Comparison of ENCODE assay signal across 8 mouse cellular contexts in genomic region chr13:37779251-37779667, GRCm38 (mm10). TPM values are rescaled to one million over a fixed set of nuclear protein-coding genes. Genes with fewer than 3 reads are reported as not detected.
DNase-seq lines count a peak whose midpoint lies in the region; ATAC-seq and TF ChIP-seq lines count a peak whose summit lies in the region.

No protein-coding gene starts in this region.

- peaks cover 53% of the 10 kb centered on the region for H3K79me2 ChIP-seq in macrophage (ENCODE audit: inconsistent target)

- H3K9ac ChIP-seq in neural tube, embryonic 11.5 days (ENCODE audit: low read length) = no peak overlapping the region
- no peak overlapping the region for H3K9ac ChIP-seq in forebrain, embryonic 11.5 days (ENCODE audit: low read length)
- no peak overlapping the region for H3K9ac ChIP-seq in intestine, postnatal 0 days (ENCODE audit: low read depth, low read length)
- no peak overlapping the region for H3K9ac ChIP-seq in stomach, embryonic 15.5 days

- H3K9me3 ChIP-seq in neural tube, embryonic 11.5 days (ENCODE audit: control insufficient read depth, low read length) = no peaks in the 10 kb centered on the region
- no peaks in the 10 kb centered on the region for H3K9me3 ChIP-seq in forebrain, embryonic 11.5 days (ENCODE audit: control insufficient read depth, low read length)
- no peaks in the 10 kb centered on the region for H3K9me3 ChIP-seq in intestine, postnatal 0 days (ENCODE audit: control insufficient read depth)
- no peaks in the 10 kb centered on the region for H3K9me3 ChIP-seq in stomach, embryonic 15.5 days

- H3K27me3 ChIP-seq in neural tube, embryonic 11.5 days (ENCODE audit: control insufficient read depth, insufficient read depth, low read length) = peaks cover 15% of the 10 kb centered on the region
- H3K27me3 ChIP-seq in forebrain, embryonic 11.5 days (ENCODE audit: control insufficient read depth, insufficient read depth, low read length) = peaks cover 33% of the 10 kb centered on the region
- H3K27me3 ChIP-seq in intestine, postnatal 0 days (replicated peaks; ENCODE audit: control insufficient read depth, insufficient read depth, low read length) = no peaks in the 10 kb centered on the region
- no peaks in the 10 kb centered on the region for H3K27me3 ChIP-seq in stomach, embryonic 15.5 days (replicated peaks)

- WGBS in neural tube, embryonic 11.5 days = 0% methylated on average over 9 of the region's 9 CpGs
- WGBS in forebrain, embryonic 11.5 days = under 1% methylated on average over 9 of the region's 9 CpGs
- WGBS in intestine, postnatal 0 days = 13% methylated on average over 9 of the region's 9 CpGs
- WGBS in macrophage (ENCODE audit: missing documents) = 0% methylated on average over 9 of the region's 9 CpGs
- 6% methylated on average over 9 of the region's 9 CpGs for WGBS in stomach, embryonic 15.5 days

- H3K4me2 ChIP-seq in neural tube, embryonic 11.5 days (ENCODE audit: low read depth) = peak overlapping the region; percentile 100
- H3K4me2 ChIP-seq in forebrain, embryonic 11.5 days (ENCODE audit: low read depth, low read length, severe bottlenecking) = peak overlapping the region; percentile 100
- peak overlapping the region; percentile 100 for H3K4me2 ChIP-seq in intestine, postnatal 0 days (replicated peaks; ENCODE audit: low read depth)
- peak overlapping the region; percentile 100 for H3K4me2 ChIP-seq in stomach, embryonic 15.5 days

- H3K4me1 ChIP-seq in neural tube, embryonic 11.5 days (ENCODE audit: control insufficient read depth, insufficient read depth, low read length) = peaks cover 3% of the 10 kb centered on the region; the same call in 1 of the 2 replicates
- peaks cover 5% of the 10 kb centered on the region; the same call in 1 of the 2 replicates for H3K4me1 ChIP-seq in forebrain, embryonic 11.5 days (replicated peaks; ENCODE audit: control insufficient read depth, insufficient read depth, low read length)
- H3K4me1 ChIP-seq in intestine, postnatal 0 days (replicated peaks; ENCODE audit: control insufficient read depth, insufficient read depth, low read length) = 0 out of 2 replicates have a peak, but pooled peaks cover 8% of the 10 kb centered on the region
- peaks cover 13% of the 10 kb centered on the region for H3K4me1 ChIP-seq in stomach, embryonic 15.5 days

- H3K4me3 ChIP-seq in neural tube, embryonic 11.5 days (ENCODE audit: low read depth, low read length) = peak overlapping the region; percentile 52; the same call in 1 of the 2 replicates
- H3K4me3 ChIP-seq in forebrain, embryonic 11.5 days (ENCODE audit: low read depth, low read length) = peak overlapping the region; percentile 51
- H3K4me3 ChIP-seq in intestine, postnatal 0 days (ENCODE audit: low read depth, low read length) = peak overlapping the region; percentile 56
- H3K4me3 ChIP-seq in macrophage (ENCODE audit: inconsistent target) = peak overlapping the region; percentile 67
- H3K4me3 ChIP-seq in stomach, embryonic 15.5 days (replicated peaks) = peak overlapping the region; percentile 60

- ATAC-seq in neural tube, embryonic 11.5 days (ENCODE audit: insufficient read depth, low FRiP score, low TSS enrichment) = 0 out of 2 replicates have a peak, but pooled peaks have one; percentile 10
- 0 out of 2 replicates have a peak, but pooled peaks have one; percentile 4 for ATAC-seq in forebrain, embryonic 11.5 days (replicated peaks; ENCODE audit: low FRiP score)
- no peak for ATAC-seq in intestine, postnatal 0 days
- ATAC-seq in stomach, embryonic 15.5 days (ENCODE audit: insufficient read depth, low FRiP score, low read depth) = no peak

- no peaks in the 10 kb centered on the region for H3K36me3 ChIP-seq in neural tube, embryonic 11.5 days (ENCODE audit: control insufficient read depth, insufficient read depth, low read length)
- H3K36me3 ChIP-seq in forebrain, embryonic 11.5 days (ENCODE audit: control insufficient read depth, insufficient read depth, low read length) = no peaks in the 10 kb centered on the region
- H3K36me3 ChIP-seq in intestine, postnatal 0 days (ENCODE audit: control insufficient read depth, insufficient read depth) = no peaks in the 10 kb centered on the region
- H3K36me3 ChIP-seq in macrophage (ENCODE audit: inconsistent target) = no peaks in the 10 kb centered on the region
- H3K36me3 ChIP-seq in stomach, embryonic 15.5 days = no peaks in the 10 kb centered on the region

- DNase-seq in neural tube, embryonic 11.5 days (ENCODE audit: low spot score) = no peak
- DNase-seq in neural tube, embryonic 10.5 days (ENCODE audit: extremely low spot score, low spot score) = no peak
- no peak for DNase-seq in forebrain, embryonic 11.5 days (ENCODE audit: low spot score)
- DNase-seq in cerebellum, postnatal 4 days (ENCODE audit: low spot score in 2 of 2) = no peak
- no peak for DNase-seq in cerebellum, adult 8-10 months

- no peak overlapping the region for H3K27ac ChIP-seq in neural tube, embryonic 11.5 days (ENCODE audit: low read depth, low read length)
- no peak overlapping the region for H3K27ac ChIP-seq in forebrain, embryonic 11.5 days (ENCODE audit: low read depth, low read length)
- no peak overlapping the region for H3K27ac ChIP-seq in intestine, postnatal 0 days (ENCODE audit: low read depth, low read length)
- peak overlapping the region; percentile 96 for H3K27ac ChIP-seq in macrophage
- H3K27ac ChIP-seq in stomach, embryonic 15.5 days = peak overlapping the region; percentile 46; the same call in 1 of the 2 replicates

- no peak for TF ChIP-seq CTCF in intestine, postnatal 0 days (IDR thresholded peaks at IDR 0.05; ENCODE audit: low read depth)

RNA-seq across cellular contexts. Expression of gene Rreb1, which starts 1.1 kb away (rescaled TPM):
- 5.9 and 6.4 TPM in 2 replicates for polyA plus RNA-seq in neural tube, embryonic 11.5 days (2014; fragmentation: Nextera tagmentation; extraction: Ambion mirVana)
- polyA plus RNA-seq in forebrain, embryonic 11.5 days (2014; fragmentation: Nextera tagmentation; extraction: Ambion mirVana) = 6.3 and 7.7 TPM in 2 replicates
- 9.6 and 10.6 TPM in 2 replicates for polyA plus RNA-seq in intestine, postnatal 0 days (2015; fragmentation: Nextera tagmentation; extraction: Ambion mirVana)
- 100 to 1,000 TPM in 24 of 26 experiments, 10 to 100 TPM in 2; 86.7 to 355 (median 269) TPM for total RNA-seq in macrophage (2018; cell fraction: chromatin; rRNA removed)
- total RNA-seq in macrophage (2018; cell fraction: cytosol; rRNA removed) = 100 to 1,000 TPM in 6 of 26 experiments, 10 to 100 TPM in 20; 23.4 to 123 (median 78.1) TPM
- total RNA-seq in macrophage (2018; cell fraction: nucleus; rRNA removed) = 100 to 1,000 TPM in 21 of 26 experiments, 10 to 100 TPM in 5; 66.6 to 270 (median 170) TPM
- polyA plus RNA-seq in macrophage (2018) = 32.3 to 46.4 TPM (median 42.2 TPM) in 3 replicates
- 12.8 and 16.0 TPM in 2 replicates for polyA plus RNA-seq in stomach, embryonic 15.5 days (2015; fragmentation: Nextera tagmentation; extraction: Ambion mirVana)

Comparison
In these comparisons a context has a peak if more than half of its experiments do, and no peak if none do; other contexts are left out.
1. ATAC-seq: peak in neural tube, embryonic 11.5 days (single experiment) and forebrain, embryonic 11.5 days (single experiment); none in intestine, postnatal 0 days (single experiment) and stomach, embryonic 15.5 days (single experiment).
2. H3K27ac ChIP-seq: peak in macrophage (single experiment) and stomach, embryonic 15.5 days (single experiment); none in neural tube, embryonic 11.5 days (single experiment), forebrain, embryonic 11.5 days (single experiment) and intestine, postnatal 0 days (single experiment).
3. Peak in every context shown above with its lines, with median percentiles within 50 percentile points of each other: H3K4me2 ChIP-seq and H3K4me3 ChIP-seq.